Mouse (Mus musculus): ENCODE results near the gene Zkscan5.
"Not testable (repeated sequence)": the region's sequence is repeated elsewhere in the genome, so short reads cannot be mapped to it uniquely, and the experiment has no call there.

The Zkscan5 gene

GRCm38 (mm10) chr5:145203936-145204691 is at the start of gene Zkscan5:
Gene Zkscan5 (plus strand): TSS chr5:145204562.
- peak; percentile 98 to 99 for DNase-seq

- DNase-seq: no peak
These were observed 43.0 kb upstream of the Zkscan5 start for GRCm38 (mm10) chr5:145161361-145161760.

GRCm38 (mm10) chr5:145164710-145165109 is 39.7 kb upstream of the Zkscan5 start:
- no peak for DNase-seq

GRCm38 (mm10) chr5:145165184-145165583 is 39.2 kb upstream of the Zkscan5 start:
- no peak for DNase-seq

GRCm38 (mm10) chr5:145166536-145167305 is 37.6 kb upstream of the Zkscan5 start, which contains the start of the genes Ptcd1 and Cpsf4:
Gene Ptcd1 (minus strand): TSS chr5:145167108.
Gene Cpsf4 (plus strand): TSS chr5:145167213.
- peak; percentile 98 to 99 for DNase-seq

GRCm38 (mm10) chr5:145167306-145167661 is 37.1 kb upstream of the Zkscan5 start:
- DNase-seq: no peak

GRCm38 (mm10) chr5:145178461-145178980 is 25.8 kb upstream of the Zkscan5 start:
- DNase-seq: no peak

GRCm38 (mm10) chr5:145185244-145185643 is 19.1 kb upstream of the Zkscan5 start:
- DNase-seq: no peak

- DNase-seq: no peak
These were observed 14.9 kb upstream of the Zkscan5 start for GRCm38 (mm10) chr5:145189416-145189815.

- DNase-seq: no peak
These were observed 14.0 kb upstream of the Zkscan5 start for GRCm38 (mm10) chr5:145190373-145190772.

GRCm38 (mm10) chr5:145190875-145191798 is 13.2 kb upstream of the Zkscan5 start:
- DNase-seq: peak; percentile 94

- no peak for DNase-seq
These were observed 12.4 kb upstream of the Zkscan5 start, which contains the start of gene Atp5j2 for GRCm38 (mm10) chr5:145191962-145192361. Gene Atp5j2 (minus strand): TSS chr5:145192062.

- DNase-seq: no peak
These were observed 4.0 kb upstream of the Zkscan5 start for GRCm38 (mm10) chr5:145200387-145200786.

GRCm38 (mm10) chr5:145201321-145201991 is 2.9 kb upstream of the Zkscan5 start, which contains the start of gene Zkscan14:
Gene Zkscan14 (minus strand): TSS chr5:145201868.
- DNase-seq: peak; percentile 78 to 82

GRCm38 (mm10) chr5:145202446-145202845 is 1.9 kb upstream of the Zkscan5 start:
- DNase-seq: no peak

- no peak for DNase-seq
These were observed 679 bp downstream of the Zkscan5 start for GRCm38 (mm10) chr5:145205041-145205440.

- DNase-seq: no peak
These were observed 3.0 kb downstream of the Zkscan5 start for GRCm38 (mm10) chr5:145207385-145207784.

GRCm38 (mm10) chr5:145207954-145208353 is 3.6 kb downstream of the Zkscan5 start:
- no peak for DNase-seq

GRCm38 (mm10) chr5:145208391-145208790 is 4.0 kb downstream of the Zkscan5 start:
- not testable (repeated sequence) for DNase-seq

GRCm38 (mm10) chr5:145211340-145211739 is 7.0 kb downstream of the Zkscan5 start:
- no peak for DNase-seq

- no peak for DNase-seq
These were observed 7.9 kb downstream of the Zkscan5 start for GRCm38 (mm10) chr5:145212216-145212615.

- DNase-seq: no peak
These were observed 9.1 kb downstream of the Zkscan5 start for GRCm38 (mm10) chr5:145213505-145213904.

Data from cerebellum, postnatal 14 days (tissue).